Mouse (Mus musculus): ENCODE data around the gene Wdr95. TPM values are rescaled to one million over a fixed set of nuclear protein-coding genes. Genes with fewer than 3 reads are reported as not detected.

Wdr95 gene
- total RNA-seq, 1 experiment from 2014 or later: 0.12 TPM

GRCm38 (mm10) chr5:149647367-149648115 is 119.1 kb downstream of the Wdr95 start:
- ATAC-seq (ENCODE audit: extremely low read depth, insufficient number of reproducible peaks, low FRiP score, poor library complexity, severe bottlenecking): no peak

GRCm38 (mm10) chr5:149648196-149648595 is 119.7 kb downstream of the Wdr95 start:
- ATAC-seq (ENCODE audit: extremely low read depth, insufficient number of reproducible peaks, low FRiP score, poor library complexity, severe bottlenecking): no peak

- ATAC-seq (ENCODE audit: extremely low read depth, insufficient number of reproducible peaks, low FRiP score, poor library complexity, severe bottlenecking): no peak
Measured at GRCm38 (mm10) chr5:149648895-149649406, 120.5 kb downstream of the Wdr95 start.

- ATAC-seq (ENCODE audit: extremely low read depth, insufficient number of reproducible peaks, low FRiP score, poor library complexity, severe bottlenecking): no peak
Measured at GRCm38 (mm10) chr5:149649499-149650178, 121.2 kb downstream of the Wdr95 start.

GRCm38 (mm10) chr5:149650179-149650553 is 121.7 kb downstream of the Wdr95 start:
- ATAC-seq (ENCODE audit: extremely low read depth, insufficient number of reproducible peaks, low FRiP score, poor library complexity, severe bottlenecking): no peak

- no peak for ATAC-seq (ENCODE audit: extremely low read depth, insufficient number of reproducible peaks, low FRiP score, poor library complexity, severe bottlenecking)
Measured at GRCm38 (mm10) chr5:149655636-149656035, 127.2 kb downstream of the Wdr95 start.

- no peak for ATAC-seq (ENCODE audit: extremely low read depth, insufficient number of reproducible peaks, low FRiP score, poor library complexity, severe bottlenecking)
Measured at GRCm38 (mm10) chr5:149658022-149658421, 129.5 kb downstream of the Wdr95 start.

- ATAC-seq (ENCODE audit: extremely low read depth, insufficient number of reproducible peaks, low FRiP score, poor library complexity, severe bottlenecking): no peak
Measured at GRCm38 (mm10) chr5:149658741-149659413, 130.4 kb downstream of the Wdr95 start.

GRCm38 (mm10) chr5:149659414-149659780 is 130.9 kb downstream of the Wdr95 start:
- ATAC-seq (ENCODE audit: extremely low read depth, insufficient number of reproducible peaks, low FRiP score, poor library complexity, severe bottlenecking): no peak

GRCm38 (mm10) chr5:149661428-149661827 is 132.9 kb downstream of the Wdr95 start:
- no peak for ATAC-seq (ENCODE audit: extremely low read depth, insufficient number of reproducible peaks, low FRiP score, poor library complexity, severe bottlenecking)

Other genes with a start within 250 kb of the Wdr95 start
- gene Medag, start 116.9 kb upstream of the Wdr95 start, total RNA-seq (2017): not detected in 2 replicates
- not detected in 2 replicates for gene Tex26, start 89.0 kb upstream of the Wdr95 start, total RNA-seq (2017)
- gene Hsph1, start 107.7 kb downstream of the Wdr95 start, total RNA-seq (2017): 26.4 and 29.6 TPM in 2 replicates
- 2.5 and 2.7 TPM in 2 replicates for gene B3glct, start 149.6 kb downstream of the Wdr95 start, total RNA-seq (2017)

All from neutrophil, adult 5-6 weeks (primary cell).